ENCODE assay signal across 14 mouse cellular contexts in the genomic region with DNA sequence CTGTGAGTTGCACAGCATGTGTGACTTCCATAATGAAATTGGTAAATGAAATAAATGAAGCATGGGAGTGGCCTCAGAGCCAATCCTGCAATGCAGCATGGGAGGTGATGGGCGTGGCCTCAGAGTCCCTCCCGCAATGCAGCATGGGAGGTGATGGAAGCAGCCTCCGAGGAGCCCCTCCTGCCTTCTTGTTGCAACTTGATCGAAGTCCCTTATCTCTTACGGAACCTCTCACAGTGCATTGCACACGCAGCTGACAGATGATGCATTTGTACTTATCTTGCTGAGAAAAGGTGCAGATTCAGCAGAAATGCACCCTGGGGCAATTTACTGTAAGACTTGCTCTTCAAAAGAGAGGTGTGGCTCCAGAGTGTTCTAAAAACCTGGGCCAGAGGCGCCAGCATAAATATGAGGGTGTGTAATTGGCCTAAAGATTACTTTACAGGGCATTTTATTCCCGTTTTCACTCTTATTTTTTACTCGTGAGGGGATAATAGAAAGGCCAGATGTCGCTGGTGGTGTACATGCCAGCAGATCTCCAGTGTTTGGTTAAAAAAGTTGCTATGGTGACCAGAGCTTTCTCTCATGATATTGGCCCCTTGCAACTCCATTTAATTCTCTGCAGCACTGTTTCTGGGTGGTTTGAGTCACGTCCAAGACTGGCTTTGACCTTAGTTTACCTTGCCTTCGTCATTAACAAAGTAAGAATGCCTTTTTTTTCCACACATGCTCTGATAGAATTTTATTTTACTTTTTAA. TPM values are rescaled to one million over a fixed set of nuclear protein-coding genes. Genes with fewer than 3 reads are reported as not detected.
DNase-seq lines count a peak whose midpoint lies in the region; ATAC-seq and TF ChIP-seq lines count a peak whose summit lies in the region.
"Had no signal": no experiment of that assay in that cellular context is flagged by ENCODE, and none has a peak within 500 bp of the region (broad histone marks: within the 10 kb centered on the region; RNA-seq: fewer than 3 reads in every experiment).

No protein-coding gene starts in this region.

- peaks cover 51% of the 10 kb centered on the region for H3K4me1 ChIP-seq in limb, embryonic 14.5 days (ENCODE audit: control insufficient read depth, insufficient read depth, low read length)

- ATAC-seq in limb, embryonic 14.5 days (ENCODE audit: low FRiP score, low read depth) = peak; percentile 85
- no peak for ATAC-seq in cerebellum, adult (ENCODE audit: insufficient number of reproducible peaks, low FRiP score, low TSS enrichment)
- ATAC-seq: forebrain, embryonic 13.5 days; hindbrain, embryonic 16.5 days had no signal

- H3K4me2 ChIP-seq in limb, embryonic 14.5 days (replicated peaks; ENCODE audit: low read depth, low read length, severe bottlenecking) = no peak overlapping the region
- H3K4me2 ChIP-seq: forebrain, embryonic 13.5 days had no signal

- no peaks in the 10 kb centered on the region for H3K27me3 ChIP-seq in limb, embryonic 14.5 days (ENCODE audit: control insufficient read depth, insufficient read depth, low read length)
- H3K27me3 ChIP-seq: forebrain, embryonic 13.5 days had no signal

- peak; percentile 37 for DNase-seq in gastrocnemius, adult 18-20 months (ENCODE audit: low spot score)
- no peak for DNase-seq in gastrocnemius, postnatal 4 days (ENCODE audit: low spot score in 2 of 2)
- DNase-seq in layer of hippocampus, postnatal 14 days (ENCODE audit: low spot score in 2 of 2) = peak; percentile 20 to 49
- DNase-seq in layer of hippocampus, adult 9-11 months = no peak
- DNase-seq in limb, embryonic 14.5 days (ENCODE audit: low spot score) = peak; percentile 81
- DNase-seq in skeletal muscle tissue, adult 2 months (ENCODE audit: low read depth, low spot score) = peak; percentile 53
- DNase-seq in spleen, postnatal 10 days (ENCODE audit: low spot score in 2 of 2) = no peak
- DNase-seq: cerebellum, adult 9-10 months; kidney, postnatal 10 days had no signal

- H3K9me3 ChIP-seq in limb, embryonic 14.5 days (ENCODE audit: control insufficient read depth, low read length) = no peaks in the 10 kb centered on the region
- H3K9me3 ChIP-seq: forebrain, embryonic 13.5 days had no signal

- H3K4me3 ChIP-seq in limb, embryonic 14.5 days (replicated peaks; ENCODE audit: low read length) = no peak overlapping the region
- H3K4me3 ChIP-seq: forebrain, embryonic 13.5 days; myocyte had no signal

- WGBS in limb, embryonic 14.5 days = 41% methylated on average over 12 of the region's 12 CpGs

- peaks cover 31% of the 10 kb centered on the region for H3K36me3 ChIP-seq in limb, embryonic 14.5 days (ENCODE audit: control insufficient read depth, insufficient read depth, low read length)

- peak overlapping the region; percentile 52 for H3K27ac ChIP-seq in limb, embryonic 14.5 days (replicated peaks; ENCODE audit: low read depth, low read length)
- H3K27ac ChIP-seq: forebrain, embryonic 13.5 days had no signal

- H3K9ac ChIP-seq in limb, embryonic 14.5 days (ENCODE audit: low read depth, low read length, severe bottlenecking) = no peak overlapping the region
- H3K9ac ChIP-seq: forebrain, embryonic 13.5 days had no signal

- no peak for TF ChIP-seq POLR2A in limb, embryonic 14.5 days (IDR thresholded peaks at IDR 0.05; ENCODE audit: borderline replicate concordance, extremely low read depth, insufficient read depth, insufficient read length)

RNA-seq across cellular contexts. Expression of a gene that starts 35.4 kb away (rescaled TPM):
- not detected for total RNA-seq in gastrocnemius, adult 18-20 months (2021)
- under 1 TPM; 0.12 to 0.23 TPM for total RNA-seq in gastrocnemius, postnatal 4 days (2021)
- not detected for total RNA-seq in layer of hippocampus, postnatal 14 days (2021)
- polyA plus RNA-seq in limb, embryonic 14.5 days (2012; rRNA removed) = 1.6 and 4.0 TPM in 2 replicates
- polyA plus RNA-seq in limb, embryonic 14.5 days (2014; fragmentation: Nextera tagmentation; extraction: Ambion mirVana) = 0.56 and 0.91 TPM in 2 replicates
- total RNA-seq: left cerebral cortex, postnatal 10 days had no signal

Comparison
In these comparisons a context has a peak if more than half of its experiments do, and no peak if none do; other contexts are left out.
1. DNase-seq: peak in gastrocnemius, adult 18-20 months (single experiment), layer of hippocampus, postnatal 14 days (2 of 2), limb, embryonic 14.5 days (single experiment) and skeletal muscle tissue, adult 2 months (single experiment); none in gastrocnemius, postnatal 4 days (0 of 2), layer of hippocampus, adult 9-11 months (single experiment) and spleen, postnatal 10 days (0 of 2).